Mouse (Mus musculus) adrenal gland, adult 2 months (tissue): ENCODE measurements around the gene Rpl18a. TPM values are rescaled to one million over a fixed set of nuclear protein-coding genes. Genes with fewer than 3 reads are reported as not detected.
A peak's percentile ranks its signal among the peaks of the same experiment; 100 is the strongest.
"Not testable (repeated sequence)": the region's sequence is repeated elsewhere in the genome, so short reads cannot be mapped to it uniquely, and the experiment has no call there.

Experiments used
- DNase-seq: peaks from one replicate; pipeline ENCODE4 v3.0.0; 2021
- polyA plus RNA-seq: library from polyadenylated mRNA; depleted of rRNA; stranded (reverse); fragments of >200 nt; gene quantifications from 2 replicates; pipeline ENCODE4 v1.2.3, GENCODE M21; 2012
- total RNA-seq, 2 experiments: library from RNA; stranded (reverse); gene quantifications; 2 replicates each; pipeline ENCODE4 v1.2.3; 2021

Rpl18a gene
- total and polyA plus RNA-seq, 3 experiments, result 1,392 to 4,322 (median 1,465) TPM

DNA sequence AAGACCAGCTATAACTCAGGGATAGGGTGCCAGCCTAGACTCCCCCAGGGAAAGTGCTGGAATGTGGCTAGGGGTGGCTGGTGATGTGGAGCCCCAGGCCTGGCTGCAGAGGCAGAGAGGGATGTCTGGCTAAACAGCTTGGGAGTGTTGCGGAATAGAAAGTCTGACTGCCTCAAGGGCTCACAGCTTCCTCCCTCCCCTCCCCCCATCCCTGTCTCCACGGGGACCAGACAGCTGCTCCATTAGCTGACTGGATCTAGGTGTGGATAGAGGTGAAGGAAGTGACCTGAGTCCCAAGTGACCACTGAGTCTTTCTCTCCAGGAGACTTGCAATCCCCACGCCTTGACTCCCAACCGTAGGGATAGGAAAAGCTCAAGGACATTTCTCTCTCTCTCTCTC is 5.9 kb upstream of the Rpl18a start:
- DNase-seq, result no peak

GRCm38 (mm10) chr8:70902211-70902610 is 5.0 kb upstream of the Rpl18a start:
- DNase-seq, result no peak

- peak; percentile 55 for DNase-seq
Measured at GRCm38 (mm10) chr8:70900872-70901387, 3.7 kb upstream of the Rpl18a start.

DNA sequence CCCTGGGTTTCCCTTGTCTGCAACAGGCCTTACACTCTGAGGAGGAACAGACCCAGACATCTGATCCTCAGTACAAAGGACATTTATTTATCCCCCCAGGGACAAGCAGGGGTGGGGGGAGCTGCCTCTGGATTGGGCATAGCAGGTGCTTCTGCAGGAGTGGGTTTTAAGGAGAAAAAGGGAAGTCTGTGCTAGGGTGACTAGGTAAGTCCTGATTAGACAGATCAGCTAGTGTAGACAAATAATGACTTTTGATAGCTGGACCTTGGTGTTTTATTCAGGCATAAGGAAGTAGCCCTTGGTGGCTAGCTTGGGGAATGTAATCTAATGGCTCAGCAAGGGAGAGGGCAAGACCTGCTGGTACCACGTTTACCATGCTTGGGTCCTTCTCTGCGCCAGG is 2.0 kb upstream of the Rpl18a start:
- DNase-seq, result no peak

GRCm38 (mm10) chr8:70898661-70899198 is 1.5 kb upstream of the Rpl18a start:
- DNase-seq, result no peak

DNA sequence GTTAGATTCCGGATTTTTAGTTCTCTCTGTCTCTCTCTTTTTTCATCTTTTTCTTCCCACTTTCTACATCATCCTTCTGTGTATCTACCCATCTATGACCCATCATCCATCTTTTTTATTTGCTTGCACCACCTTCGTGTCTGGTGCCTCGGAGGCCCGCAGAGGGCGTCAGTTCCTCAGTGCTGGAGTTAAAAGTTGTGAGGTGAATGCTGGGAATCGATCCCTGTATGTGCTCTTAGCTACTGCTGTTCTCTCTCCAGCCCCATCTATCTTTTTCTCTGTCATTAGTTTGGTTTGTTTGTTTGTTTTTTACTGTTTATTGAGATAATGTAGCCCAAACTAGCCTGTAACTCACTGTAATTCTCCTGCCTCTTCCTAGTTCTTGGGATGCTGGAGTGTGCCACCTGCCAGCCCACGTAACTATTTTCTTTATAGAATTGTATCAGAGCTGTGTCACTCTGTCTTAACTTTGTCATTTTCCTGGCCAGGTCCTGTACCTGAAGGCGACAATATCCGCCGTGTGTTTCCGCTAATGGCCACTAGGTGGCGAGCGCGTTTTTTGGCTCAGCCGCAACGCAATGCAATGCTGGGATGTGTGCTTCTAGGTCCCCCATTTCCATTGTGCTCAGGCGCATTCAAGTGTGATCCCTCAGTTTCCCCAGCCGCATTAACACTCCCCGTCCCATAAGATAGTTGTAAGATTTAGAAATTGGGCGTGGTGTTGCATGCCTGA is 635 bp upstream of the Rpl18a start:
- peak; percentile 87 for DNase-seq

DNA sequence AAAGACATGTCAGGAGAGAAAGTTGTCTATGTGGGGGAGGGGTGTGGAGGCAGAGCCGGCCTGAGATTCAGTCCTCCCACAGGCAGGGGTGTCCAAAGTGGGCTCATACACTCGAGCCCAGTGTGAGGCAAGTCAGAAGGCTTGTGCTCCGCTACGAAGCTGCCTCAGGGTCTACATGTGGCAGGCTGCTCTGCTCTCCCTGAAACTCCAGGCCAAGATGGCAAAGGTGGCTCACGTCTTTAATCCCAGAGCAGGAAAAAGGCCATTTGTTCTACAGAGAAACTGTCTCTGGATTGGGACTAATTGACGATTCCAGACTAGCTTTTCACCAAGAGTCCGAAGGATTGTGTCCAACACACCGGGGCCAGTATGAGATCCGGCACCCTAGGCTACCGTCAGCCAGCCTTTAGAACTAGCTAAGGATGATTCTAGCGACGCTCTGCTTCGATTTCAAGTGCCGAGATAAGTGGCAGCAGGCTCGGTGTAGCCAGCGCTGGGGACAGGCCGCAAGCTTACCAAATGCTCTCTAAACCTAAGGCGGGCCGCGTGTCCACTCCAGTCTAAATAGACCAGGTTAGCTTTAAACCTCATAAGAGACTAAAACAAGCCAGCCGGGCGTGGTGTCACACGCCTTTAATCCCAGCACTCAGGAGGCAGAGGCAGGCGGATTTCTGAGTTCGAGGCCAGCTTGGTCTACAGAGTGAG is 744 bp downstream of the Rpl18a start:
- DNase-seq, result no peak

GRCm38 (mm10) chr8:70895571-70896259 is 1.5 kb downstream of the Rpl18a start:
- not testable (repeated sequence) for DNase-seq

- no peak for DNase-seq
Measured at GRCm38 (mm10) chr8:70894771-70895545, 2.3 kb downstream of the Rpl18a start.

GRCm38 (mm10) chr8:70894385-70894720 is 2.9 kb downstream of the Rpl18a start:
- no peak for DNase-seq

DNA sequence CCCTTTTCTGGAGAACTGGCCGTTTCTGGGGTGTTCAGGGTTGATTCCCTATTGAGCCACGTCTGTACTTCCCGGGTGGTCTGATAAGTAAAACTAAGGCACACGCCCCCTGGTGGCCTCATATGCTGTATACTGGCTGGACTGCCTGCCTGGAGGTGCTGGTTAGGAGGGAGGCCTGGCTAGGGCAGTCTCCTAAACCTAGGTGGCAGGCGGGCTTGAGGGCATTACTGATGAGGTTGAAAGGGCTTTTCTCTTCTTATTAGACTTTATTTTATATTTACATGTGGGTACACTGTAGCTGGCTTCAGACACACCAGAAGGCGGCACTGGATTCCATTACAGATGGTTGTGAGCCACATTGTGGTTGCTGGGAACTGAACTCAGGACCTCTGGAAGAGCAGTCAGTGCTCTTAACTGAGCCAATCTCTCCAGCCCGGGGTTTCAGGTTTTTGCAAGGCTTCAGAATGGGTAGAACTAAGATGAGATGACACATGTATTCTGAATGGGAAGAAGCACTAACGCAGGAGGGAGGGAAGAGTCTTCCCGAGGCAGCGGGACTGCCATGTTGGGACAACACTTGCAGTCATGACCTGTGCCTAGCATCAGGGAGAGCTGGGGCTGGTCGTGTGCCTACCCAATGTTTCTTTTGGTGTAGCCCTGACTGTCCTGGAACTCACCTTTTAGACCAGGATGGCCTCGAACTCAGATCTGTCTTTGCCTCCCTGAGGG is 3.4 kb downstream of the Rpl18a start:
- DNase-seq, result peak; percentile 70

DNA sequence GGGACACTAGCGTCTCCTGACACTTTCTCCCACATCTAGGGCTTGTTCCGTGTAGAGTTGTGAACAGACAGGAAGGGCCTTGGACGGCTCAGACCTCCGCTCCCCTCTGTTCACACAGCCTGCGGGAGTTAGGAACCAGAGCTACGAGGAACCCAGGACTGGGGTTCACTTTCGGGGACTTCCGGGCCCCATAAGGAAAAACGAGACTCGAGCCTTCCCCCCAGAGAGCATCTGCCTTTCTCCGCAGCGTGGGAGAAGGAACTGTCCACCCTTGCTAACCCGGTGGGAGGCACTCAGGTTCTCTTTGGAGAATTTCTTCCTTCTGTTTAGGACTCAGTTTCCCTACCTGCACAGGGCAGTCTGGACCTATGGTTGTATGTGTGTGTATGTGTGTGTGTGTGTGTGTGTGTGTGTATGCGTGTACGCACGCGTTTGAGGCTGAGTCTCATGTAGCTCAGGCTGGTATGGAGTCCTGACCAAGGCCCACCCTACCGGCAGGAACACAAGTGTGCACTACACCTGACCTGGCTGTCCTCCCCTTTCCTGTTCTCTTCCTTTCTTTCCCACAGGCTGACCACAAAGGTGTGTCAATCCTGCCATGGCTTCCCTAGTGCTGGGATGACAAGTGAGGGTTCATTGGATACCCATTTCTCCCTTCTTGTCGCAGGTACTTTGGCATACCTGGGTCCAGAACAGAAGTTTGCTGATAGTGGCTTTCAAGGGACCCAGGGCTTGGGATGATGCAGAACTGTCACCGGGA is 4.1 kb downstream of the Rpl18a start:
- DNase-seq, result no peak

DNA sequence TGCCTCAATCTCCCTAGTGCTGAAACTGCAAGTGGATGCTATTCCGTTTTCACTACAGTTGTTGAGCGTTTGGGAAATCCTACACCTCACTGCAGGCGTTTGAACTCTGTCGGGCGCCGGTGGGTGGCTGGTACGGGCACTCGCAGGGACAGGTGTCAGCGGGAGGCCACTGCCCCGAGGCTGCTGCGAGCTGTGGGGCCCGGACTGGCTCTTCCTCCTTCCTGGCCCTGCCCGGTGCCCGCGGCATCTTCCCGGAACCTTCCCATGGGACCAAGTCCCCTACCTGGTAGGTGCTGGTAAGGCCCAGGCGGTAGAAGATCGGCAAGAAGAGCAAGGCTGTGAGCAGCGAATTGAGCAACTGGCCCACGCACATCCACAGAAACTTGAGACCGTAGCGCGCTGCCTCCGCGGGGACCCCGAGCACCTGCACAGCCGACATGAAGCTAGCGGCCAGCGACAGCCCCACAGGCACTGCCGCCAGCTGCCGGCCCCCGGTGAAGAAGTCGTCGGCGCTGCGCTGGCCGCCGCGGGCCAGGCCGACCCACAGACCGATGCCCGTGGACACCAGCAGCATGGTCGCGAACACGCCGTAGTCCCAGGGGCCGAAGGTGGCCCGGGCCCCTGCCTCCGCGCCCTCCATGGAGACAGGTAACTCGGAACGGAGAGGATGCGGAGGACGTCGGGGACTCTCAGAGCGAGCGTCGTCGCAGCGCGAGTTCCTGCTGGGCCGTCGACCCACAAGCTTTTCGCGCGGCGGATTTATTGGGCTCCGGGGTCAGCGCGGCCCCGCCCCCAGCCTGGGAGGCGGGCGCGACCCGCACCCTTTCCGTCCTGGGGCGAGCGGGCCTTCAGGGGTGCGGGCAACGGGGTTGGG is 5.0 kb downstream of the Rpl18a start, which contains the start of gene Slc5a5:
Gene Slc5a5, minus strand, starts transcription at position 736 of the 874 bp plus-strand sequence.
- no peak for DNase-seq

DNA sequence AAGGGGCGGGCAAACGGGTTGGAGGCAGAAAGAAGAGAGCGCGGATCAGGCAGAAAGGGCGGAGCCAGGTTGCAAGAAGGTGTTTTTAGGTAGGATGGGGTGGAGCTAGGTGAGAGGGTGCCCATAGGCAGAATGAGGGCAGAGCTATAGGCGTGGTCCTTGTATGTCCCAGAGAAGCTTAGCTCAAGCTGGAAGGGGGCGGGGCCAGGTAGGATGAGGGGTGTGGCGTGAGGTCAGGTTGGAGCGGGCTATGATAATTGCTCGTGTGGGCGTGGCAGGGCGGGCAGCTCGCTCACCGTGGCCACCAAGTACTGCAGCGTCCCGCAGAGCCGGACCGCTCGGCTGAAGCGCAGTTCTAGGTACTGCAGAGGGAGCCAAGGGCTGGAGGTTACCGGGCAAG is 5.9 kb downstream of the Rpl18a start:
- DNase-seq, result no peak

- no peak for DNase-seq
Measured at GRCm38 (mm10) chr8:70890656-70891055, 6.6 kb downstream of the Rpl18a start.

DNA sequence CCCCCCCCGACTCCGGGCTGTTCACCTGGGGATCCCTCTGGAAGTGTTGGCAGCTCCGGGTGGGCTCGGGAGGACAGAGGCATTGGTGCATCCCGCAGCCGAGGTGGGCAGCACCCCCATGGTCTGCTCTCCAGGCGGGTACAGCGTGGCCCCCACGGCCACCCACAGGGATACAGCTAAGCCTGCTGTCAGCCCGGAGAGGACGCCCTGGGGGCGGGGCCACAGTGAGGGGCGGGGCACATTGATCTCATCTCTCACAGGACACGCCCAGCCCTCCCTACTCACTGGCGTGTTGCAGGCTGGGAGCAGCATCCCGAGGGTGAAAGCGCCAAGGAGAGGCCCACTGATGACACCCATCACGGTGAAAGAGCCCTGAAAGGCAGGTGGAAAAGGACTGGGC is 9.5 kb downstream of the Rpl18a start:
- no peak for DNase-seq

DNA sequence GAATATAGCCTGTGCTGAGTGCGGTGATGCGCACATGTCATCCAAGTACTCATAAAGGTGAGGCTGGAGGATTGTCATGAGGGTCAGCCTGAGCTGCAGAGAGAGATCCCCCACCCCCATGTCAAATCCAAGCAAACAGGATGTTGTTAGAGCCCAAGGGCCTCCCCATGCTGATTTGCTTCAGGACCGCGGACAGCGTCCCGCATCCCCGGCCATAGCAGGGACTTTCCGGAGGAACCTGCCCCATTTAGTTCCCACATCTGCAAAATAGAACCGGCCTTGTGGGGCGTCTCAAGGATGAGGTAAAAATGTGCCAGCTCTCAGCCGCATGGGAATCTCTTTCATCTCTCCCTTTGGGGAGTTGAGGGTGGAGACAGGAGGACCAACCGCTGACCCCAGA is 11.6 kb downstream of the Rpl18a start:
- DNase-seq, result no peak

DNA sequence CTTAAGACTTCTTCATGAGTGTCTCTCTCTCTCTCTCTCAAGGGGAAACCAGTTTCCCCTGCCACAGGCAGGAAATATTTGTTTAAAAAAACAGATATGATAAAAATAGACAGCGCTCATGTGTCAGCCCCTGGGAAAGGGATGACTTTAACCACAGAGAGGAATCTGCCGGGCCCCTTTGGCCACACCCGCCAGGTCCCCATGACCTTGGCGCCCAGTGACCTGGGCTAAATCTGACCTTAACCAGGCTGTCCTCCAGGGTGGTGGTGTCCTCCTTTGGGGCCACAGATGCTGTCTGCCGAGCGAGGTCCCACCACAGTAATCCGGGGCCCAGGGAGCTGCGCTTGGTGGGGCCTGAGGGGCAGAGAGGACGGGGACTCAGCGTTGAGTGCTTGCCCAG is 12.5 kb downstream of the Rpl18a start:
- no peak for DNase-seq

DNA sequence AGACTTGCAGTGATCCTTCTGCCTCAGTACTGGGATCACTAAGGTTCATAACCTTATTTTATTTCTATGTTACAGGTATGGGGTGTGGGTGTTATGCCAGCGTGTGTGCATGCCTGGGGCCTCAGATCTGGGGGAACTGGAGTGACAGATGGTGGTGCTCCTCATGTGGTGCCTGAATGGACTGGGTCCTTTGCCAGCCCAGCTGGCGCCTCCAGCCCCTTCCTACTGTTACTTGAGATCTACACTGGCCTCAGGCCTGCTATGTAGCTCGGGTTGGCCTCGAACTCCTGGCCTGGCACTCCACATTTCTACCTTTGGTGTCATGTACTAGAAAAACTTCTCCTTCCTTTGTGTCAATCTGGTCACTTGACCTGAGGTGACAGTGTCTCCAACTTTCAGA is 13.0 kb downstream of the Rpl18a start:
- no peak for DNase-seq
